Mouse (Mus musculus) heart, adult 2 months (tissue): ENCODE data around the gene Mmab. TPM values are rescaled to one million over a fixed set of nuclear protein-coding genes. Genes with fewer than 3 reads are reported as not detected.

Experiments
- DNase-seq, 2 experiments: peaks; one replicate each; pipeline ENCODE4 v3.0.0; 2021
- H3K27ac ChIP-seq: fragments of 200-600 bp; 2 replicates; pipeline ENCODE4 v1.8.1; 2022
- H3K27me3 ChIP-seq: fragments of 200-500 bp; 2 replicates; pipeline ENCODE4 v1.6.1; 2012; ENCODE audit warnings: mild to moderate bottlenecking, low read length, inconsistent platforms, mixed read lengths; ENCODE audit not compliant: control insufficient read depth, insufficient read depth
- H3K36me3 ChIP-seq: fragments of 200-500 bp; 2 replicates; pipeline ENCODE4 v1.6.1; 2012; ENCODE audit warnings: low read length, inconsistent platforms; ENCODE audit not compliant: control insufficient read depth, insufficient read depth
- H3K4me1 ChIP-seq: fragments of 200-500 bp; 2 replicates; pipeline ENCODE4 v1.6.1; 2011; ENCODE audit warnings: low read length; ENCODE audit not compliant: control insufficient read depth, insufficient read depth
- H3K4me3 ChIP-seq: fragments of 200-600 bp; 2 replicates; pipeline ENCODE4 v1.8.1; 2022
- H3K79me2 ChIP-seq: fragments of 200-500 bp; replicated peaks from 2 replicates; pipeline ENCODE4 v1.6.1; 2012; ENCODE audit warnings: mild to moderate bottlenecking, inconsistent platforms, low read length, moderate library complexity, mixed read lengths; ENCODE audit not compliant: control insufficient read depth, insufficient read depth
- H3K9ac ChIP-seq: fragments of 200-500 bp; 2 replicates; pipeline ENCODE4 v1.6.1; 2012; ENCODE audit warnings: low read depth, mild to moderate bottlenecking, control low read depth, inconsistent platforms, low read length, mixed read lengths
- CTCF ChIP-seq: fragments of 200-600 bp; IDR thresholded peaks from 2 replicates; pipeline ENCODE4 v1.8.1; 2022; ENCODE audit warnings: antibody characterized with exemption, mild to moderate bottlenecking, moderate library complexity
- EP300 ChIP-seq: fragments of 200-500 bp; IDR thresholded peaks from 2 replicates; pipeline ENCODE4 v1.6.1; 2011; ENCODE audit warnings: low read depth, low read length, control low read depth; ENCODE audit not compliant: insufficient read depth
- POLR2A ChIP-seq: fragments of 200-500 bp; IDR thresholded peaks from 2 replicates; pipeline ENCODE4 v1.6.1; 2011; ENCODE audit warnings: mild to moderate bottlenecking, low read depth, low read length, control low read depth; ENCODE audit not compliant: insufficient read depth
- WGBS: fragments of 180-500 bp; shearing (Covaris S2); methylation state at CpG from one replicate; pipeline ENCODE4 v1.1.7; 2018; 5-methylcytosine and 5-hydroxymethylcytosine counted together
- intact Hi-C: fragments of 180-260 bp; cut with DNase I; formaldehyde crosslinking; loops from one replicate; pipeline ENCODE4 v1.15.1; 2025
- polyA plus RNA-seq: library from polyadenylated mRNA; depleted of rRNA; stranded (reverse); fragments of >200 nt; gene quantifications from 2 replicates; pipeline ENCODE4 v1.2.3, GENCODE M21; 2012
- total RNA-seq, 2 experiments: library from RNA; stranded (reverse); gene quantifications; 2 replicates each; pipeline ENCODE4 v1.2.3; 2021

Mmab gene
- total and polyA plus RNA-seq, 3 experiments, result 19.4 to 24.7 (median 21.0) TPM

- no peak overlapping the region for H3K4me3 ChIP-seq
- TF ChIP-seq POLR2A (no peak), CTCF (no peak)
- H3K4me1 ChIP-seq, result no peaks in the 10 kb centered on the region
- no peaks in the 10 kb centered on the region for H3K36me3 ChIP-seq
- no peak overlapping the region for H3K27ac ChIP-seq
- no peak for DNase-seq
- 77% methylated on average over 2 of the region's 2 CpGs for WGBS
- no peaks in the 10 kb centered on the region for H3K27me3 ChIP-seq
- intact Hi-C loops, result no loop called here
- no peak overlapping the region for H3K9ac ChIP-seq
- no peaks in the 10 kb centered on the region for H3K79me2 ChIP-seq
These were observed 20.7 kb upstream of the Mmab start for GRCm38 (mm10) chr5:114464561-114464960.

GRCm38 (mm10) chr5:114462067-114463040 lies 18.5 kb upstream of the Mmab start:
- no peaks in the 10 kb centered on the region for H3K4me1 ChIP-seq
- H3K36me3 ChIP-seq, result no peaks in the 10 kb centered on the region
- 74% methylated on average over 24 of the region's 24 CpGs for WGBS
- intact Hi-C loops, result no loop called here
- no peak overlapping the region for H3K27ac ChIP-seq
- no peak for TF ChIP-seq EP300
- no peak for TF ChIP-seq POLR2A
- TF ChIP-seq CTCF, result no peak
- H3K9ac ChIP-seq, result no peak overlapping the region
- H3K27me3 ChIP-seq, result no peaks in the 10 kb centered on the region
- H3K4me3 ChIP-seq, result no peak overlapping the region
- H3K79me2 ChIP-seq, result no peaks in the 10 kb centered on the region
- peak; percentile 61 to 73 for DNase-seq

GRCm38 (mm10) chr5:114461238-114461637 lies 17.4 kb upstream of the Mmab start:
- Histone ChIP-seq H3K4me1 (no peaks in the 10 kb centered on the region), H3K27ac (no peak overlapping the region), H3K79me2 (no peaks in the 10 kb centered on the region), H3K4me3 (no peak overlapping the region), H3K27me3 (no peaks in the 10 kb centered on the region), H3K36me3 (no peaks in the 10 kb centered on the region), H3K9ac (no peak overlapping the region)
- WGBS, result 11% methylated on average over 7 of the region's 7 CpGs
- peak; percentile 76 to 83 for DNase-seq
- intact Hi-C loops, result loop anchor here (1.0 kb wide), 2 partner anchors 107 to 158 kb away; partner anchors contain the start of gene Fam222a
- TF ChIP-seq EP300, result no peak
- no peak for TF ChIP-seq POLR2A
- TF ChIP-seq CTCF, result peak; percentile 83

GRCm38 (mm10) chr5:114456995-114457605 lies 13.2 kb upstream of the Mmab start:
- no peaks in the 10 kb centered on the region for H3K27me3 ChIP-seq
- intact Hi-C loops, result no loop called here
- H3K4me3 ChIP-seq, result no peak overlapping the region
- TF ChIP-seq EP300, result no peak
- no peak for TF ChIP-seq CTCF
- TF ChIP-seq POLR2A, result no peak
- no peaks in the 10 kb centered on the region for H3K79me2 ChIP-seq
- H3K4me1 ChIP-seq, result no peaks in the 10 kb centered on the region
- no peak overlapping the region for H3K9ac ChIP-seq
- no peak for DNase-seq
- 60% methylated on average over 16 of the region's 16 CpGs for WGBS
- H3K36me3 ChIP-seq, result no peaks in the 10 kb centered on the region
- no peak overlapping the region for H3K27ac ChIP-seq

- Histone ChIP-seq H3K4me3 (no peak overlapping the region), H3K27me3 (no peaks in the 10 kb centered on the region), H3K4me1 (no peaks in the 10 kb centered on the region), H3K36me3 (no peaks in the 10 kb centered on the region), H3K27ac (no peak overlapping the region), H3K9ac (no peak overlapping the region), H3K79me2 (no peaks in the 10 kb centered on the region)
- TF ChIP-seq CTCF (no peak), POLR2A (no peak), EP300 (no peak)
- intact Hi-C loops, result no loop called here
- no peak for DNase-seq
- 89% methylated on average over 9 of the region's 9 CpGs for WGBS
These were observed 12.4 kb upstream of the Mmab start for GRCm38 (mm10) chr5:114456287-114456686.

GRCm38 (mm10) chr5:114449011-114449410 lies 5.2 kb upstream of the Mmab start:
- H3K27ac ChIP-seq, result no peak overlapping the region
- 86% methylated on average over 4 of the region's 4 CpGs for WGBS
- no peaks in the 10 kb centered on the region for H3K79me2 ChIP-seq
- H3K36me3 ChIP-seq, result no peaks in the 10 kb centered on the region
- no peak overlapping the region for H3K4me3 ChIP-seq
- no peak for DNase-seq
- no peak for TF ChIP-seq CTCF
- TF ChIP-seq POLR2A, result no peak
- no peak for TF ChIP-seq EP300
- H3K4me1 ChIP-seq, result peaks cover 2% of the 10 kb centered on the region; the same call in 1 of the 2 replicates
- H3K27me3 ChIP-seq, result no peaks in the 10 kb centered on the region
- intact Hi-C loops, result no loop called here
- no peak overlapping the region for H3K9ac ChIP-seq
